ENCODE assay signal across 1 mouse cellular context in genomic region chr11:69992932-69993331, GRCm38 (mm10).
TF ChIP-seq lines count a peak whose summit lies in the region.

No protein-coding gene starts in this region.

TF ChIP-seq in CH12.LX, 34 proteins besides CTCF, POLR2A, EP300 and RAD21:
- TF ChIP-seq KAT2A (IDR thresholded peaks at IDR 0.05; ENCODE audit: insufficient replicate concordance, low read length) (no peak), ZC3H11A (IDR thresholded peaks at IDR 0.05; ENCODE audit: low read depth, low read length) (no peak), MXI1 (IDR thresholded peaks at IDR 0.05; ENCODE audit: low read depth, low read length) (no peak), MAX (IDR thresholded peaks at IDR 0.05; ENCODE audit: low read length) (no peak), MAZ (IDR thresholded peaks at IDR 0.05; ENCODE audit: low read depth, low read length) (no peak), BHLHE40 (IDR thresholded peaks at IDR 0.05; ENCODE audit: low read depth, low read length) (no peak), MAFK (IDR thresholded peaks at IDR 0.05; ENCODE audit: insufficient replicate concordance, low read length) (no peak), NELFE (IDR thresholded peaks at IDR 0.05; ENCODE audit: low read depth, low read length) (no peak), SIN3A (IDR thresholded peaks at IDR 0.05; ENCODE audit: low read length) (no peak), TCF12 (IDR thresholded peaks at IDR 0.05; ENCODE audit: low read depth, low read length) (no peak), IRF4 (IDR thresholded peaks at IDR 0.05; ENCODE audit: low read depth, low read length) (no peak), ELF1 (IDR thresholded peaks at IDR 0.05; ENCODE audit: low read depth, low read length) (no peak), CHD1 (IDR thresholded peaks at IDR 0.05; ENCODE audit: low read depth, low read length) (no peak), POLR2AphosphoS2 (IDR thresholded peaks at IDR 0.05; ENCODE audit: low read depth, low read length) (no peak), PAX5 (IDR thresholded peaks at IDR 0.05; ENCODE audit: low read length) (no peak), E2F4 (IDR thresholded peaks at IDR 0.05; ENCODE audit: insufficient replicate concordance, low read depth, low read length) (no peak), CHD2 (IDR thresholded peaks at IDR 0.05; ENCODE audit: low read length) (no peak), MYC (IDR thresholded peaks at IDR 0.05; ENCODE audit: low read depth, low read length) (no peak), TBP (conservative IDR thresholded peaks at IDR 0.05; ENCODE audit: low read depth, low read length) (no peak), JUN (IDR thresholded peaks at IDR 0.05; ENCODE audit: insufficient read depth, low read depth, low read length) (no peak)
